Mouse (Mus musculus): ENCODE measurements at regions not wholly inside any gene's neighbourhood (a gene's known extent, or its start where the extent isn't known, plus 50 kb on each side); places are given as distances from the start of the nearest gene placed in this dataset.

- TF ChIP-seq CTCF (IDR thresholded peaks at IDR 0.05; ENCODE audit: low read depth) (no peak), EP300 (optimal IDR thresholded peaks at IDR 0.05) (no peak)
Observed at GRCm38 (mm10) chr4:72997686-72998085, 145.3 kb upstream of the Aldoart1 start.
